Mouse (Mus musculus): ENCODE measurements at regions not wholly inside any gene's neighbourhood (a gene's known extent, or its start where the extent isn't known, plus 50 kb on each side); places are given as distances from the start of the nearest gene placed in this dataset.
"Not testable (repeated sequence)": the region's sequence is repeated elsewhere in the genome, so short reads cannot be mapped to it uniquely, and the experiment has no call there.

DNA sequence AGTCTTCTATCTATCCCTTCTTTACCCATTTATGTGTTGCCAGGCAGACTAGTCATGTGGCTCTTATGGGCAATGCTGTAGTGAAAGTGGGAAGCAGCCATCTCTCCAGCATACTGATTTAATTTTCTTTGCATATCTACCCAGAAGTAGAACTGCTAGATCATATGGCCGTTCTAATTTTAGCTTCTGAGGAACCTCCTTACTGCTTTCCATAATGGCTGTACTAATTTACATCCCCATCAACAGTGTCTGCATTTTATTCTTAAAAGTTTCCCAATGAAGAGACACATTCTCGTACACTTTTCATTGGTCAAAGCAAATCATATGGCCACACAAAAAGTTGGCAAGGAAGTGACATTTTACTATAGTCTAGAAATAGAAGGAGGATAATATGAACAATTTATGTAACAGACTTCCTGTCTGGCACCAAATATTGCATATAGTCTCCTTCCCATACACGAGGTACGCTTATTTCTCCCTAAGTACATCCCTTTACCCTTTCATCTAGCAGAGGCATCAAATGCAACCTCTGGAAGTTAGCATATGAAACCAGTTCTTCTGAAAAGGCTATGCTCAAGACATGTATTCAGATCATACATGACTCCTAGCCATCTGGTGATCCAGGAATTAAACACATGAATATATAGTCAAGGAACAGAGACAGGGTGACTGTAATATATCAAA lies 119.0 kb downstream of the Spata19 start:
- WGBS: 92% methylated on average over 4 of the region's 4 CpGs
- Histone ChIP-seq H3K9me3 (replicated peaks) (no peaks in the 10 kb centered on the region), H3K27me3 (ENCODE audit: low read depth, poor library complexity, severe bottlenecking) (0 out of 2 replicates have a peak, but pooled peaks cover 9% of the 10 kb centered on the region), H3K4me1 (no peaks in the 10 kb centered on the region), H3K4me3 (no peak overlapping the region), H3K36me3 (no peaks in the 10 kb centered on the region), H3K27ac (no peak overlapping the region)
- DNase-seq (ENCODE audit: low spot score): no peak

DNA sequence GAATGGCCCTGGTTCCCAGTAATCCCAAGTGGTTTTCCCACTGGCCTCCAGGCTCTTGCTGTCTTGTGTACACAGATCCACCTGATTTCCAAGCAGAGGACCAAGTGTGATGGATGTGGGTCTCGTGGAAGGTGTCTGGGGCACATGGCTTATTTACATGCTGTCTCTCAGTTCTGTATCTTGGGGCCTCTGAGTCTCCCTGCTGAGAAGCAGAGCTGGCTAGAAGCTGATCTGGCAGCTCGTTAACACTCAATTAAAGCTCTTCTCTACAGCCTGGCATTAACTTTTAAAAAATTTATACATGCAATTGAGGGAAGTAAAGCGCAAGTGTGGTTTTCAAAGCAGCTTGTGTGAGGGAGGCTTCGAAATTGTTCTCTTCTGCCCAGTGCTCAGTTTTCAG lies 121.4 kb downstream of the Spata19 start:
- Histone ChIP-seq H3K9me3 (replicated peaks) (no peaks in the 10 kb centered on the region), H3K36me3 (no peaks in the 10 kb centered on the region), H3K27me3 (ENCODE audit: low read depth, poor library complexity, severe bottlenecking) (0 out of 2 replicates have a peak, but pooled peaks cover 9% of the 10 kb centered on the region), H3K4me3 (no peak overlapping the region), H3K27ac (no peak overlapping the region), H3K4me1 (no peaks in the 10 kb centered on the region)
- no peak for DNase-seq (ENCODE audit: low spot score)
- 53% methylated on average over 4 of the region's 4 CpGs for WGBS

DNA sequence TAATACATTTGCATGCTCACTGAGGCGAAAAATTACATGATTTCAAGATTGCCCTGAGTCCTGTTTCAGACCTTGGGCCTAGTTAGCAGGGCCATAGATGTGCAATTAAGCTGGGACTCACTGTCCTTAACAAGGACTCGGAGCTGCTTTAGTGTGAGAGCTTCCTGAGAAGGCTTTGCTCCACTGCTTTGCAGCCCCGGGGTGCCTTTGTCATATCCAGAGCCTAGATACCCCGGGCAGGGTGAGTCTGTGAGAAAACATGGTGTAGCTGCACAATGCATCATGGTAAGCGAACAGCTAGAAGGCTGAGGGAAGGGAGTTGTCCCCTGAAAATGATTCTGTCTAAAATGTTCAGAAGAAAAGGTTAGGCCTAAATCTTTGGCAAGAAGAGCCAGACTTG lies 123.1 kb downstream of the Spata19 start:
- DNase-seq (ENCODE audit: low spot score): no peak
- H3K27me3 ChIP-seq (ENCODE audit: low read depth, poor library complexity, severe bottlenecking): 0 out of 2 replicates have a peak, but pooled peaks cover 9% of the 10 kb centered on the region
- no peaks in the 10 kb centered on the region for H3K4me1 ChIP-seq
- WGBS: 80% methylated on average over 5 of the region's 5 CpGs
- H3K4me3 ChIP-seq: no peak overlapping the region
- H3K36me3 ChIP-seq: no peaks in the 10 kb centered on the region
- no peak overlapping the region for H3K27ac ChIP-seq
- no peaks in the 10 kb centered on the region for H3K9me3 ChIP-seq (replicated peaks)

DNA sequence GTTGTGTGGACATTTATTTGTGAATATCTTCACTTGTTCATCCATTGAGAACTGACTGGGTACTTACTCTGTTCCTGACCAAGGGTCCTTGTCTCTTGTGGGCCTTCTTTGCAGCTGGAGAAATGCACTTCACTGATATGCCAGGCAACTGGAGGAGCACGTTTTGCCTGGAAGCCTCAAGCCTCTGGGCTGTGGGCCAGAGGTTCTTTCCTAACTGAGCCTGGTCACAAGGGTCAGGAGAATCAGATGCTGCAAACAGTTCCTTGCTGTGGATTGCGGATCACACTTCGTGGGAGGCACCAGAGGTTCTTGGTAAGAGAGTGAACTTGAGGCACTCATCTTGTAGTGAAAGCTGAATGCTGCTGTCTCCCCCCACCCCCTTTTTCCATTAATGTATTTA lies 124.6 kb downstream of the Spata19 start:
- H3K4me3 ChIP-seq: no peak overlapping the region
- no peaks in the 10 kb centered on the region for H3K9me3 ChIP-seq (replicated peaks)
- DNase-seq (ENCODE audit: low spot score): no peak
- H3K27me3 ChIP-seq (ENCODE audit: low read depth, poor library complexity, severe bottlenecking): 0 out of 2 replicates have a peak, but pooled peaks cover 9% of the 10 kb centered on the region
- WGBS: 83% methylated on average over 3 of the region's 3 CpGs
- H3K27ac ChIP-seq: no peak overlapping the region
- H3K4me1 ChIP-seq: no peaks in the 10 kb centered on the region
- H3K36me3 ChIP-seq: no peaks in the 10 kb centered on the region

DNA sequence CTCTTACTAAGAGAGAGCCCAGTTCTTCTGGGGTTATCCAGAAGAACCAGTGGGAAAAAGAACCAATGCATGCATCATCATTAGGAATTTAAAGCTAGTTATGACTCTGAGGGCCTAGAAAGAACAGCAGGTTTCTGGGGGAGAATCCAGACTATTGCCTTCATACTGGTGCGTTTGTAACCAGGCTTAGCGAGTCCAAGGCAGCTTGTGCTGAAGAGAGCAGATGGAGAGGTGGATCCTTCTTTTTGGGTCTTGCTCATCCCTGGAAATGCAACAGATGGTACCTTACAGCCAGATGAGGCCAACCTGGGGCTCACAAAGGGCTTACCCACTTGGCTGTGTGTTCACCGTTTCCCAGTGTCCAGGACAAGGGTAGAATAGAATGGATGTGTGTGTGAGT lies 130.1 kb downstream of the Spata19 start:
- H3K4me3 ChIP-seq: no peak overlapping the region
- no peaks in the 10 kb centered on the region for H3K9me3 ChIP-seq (replicated peaks)
- H3K4me1 ChIP-seq: no peaks in the 10 kb centered on the region
- DNase-seq (ENCODE audit: low spot score): no peak
- no peak overlapping the region for H3K27ac ChIP-seq
- no peaks in the 10 kb centered on the region for H3K27me3 ChIP-seq (ENCODE audit: low read depth, poor library complexity, severe bottlenecking)
- WGBS: 86% methylated on average over 3 of the region's 3 CpGs
- no peaks in the 10 kb centered on the region for H3K36me3 ChIP-seq

DNA sequence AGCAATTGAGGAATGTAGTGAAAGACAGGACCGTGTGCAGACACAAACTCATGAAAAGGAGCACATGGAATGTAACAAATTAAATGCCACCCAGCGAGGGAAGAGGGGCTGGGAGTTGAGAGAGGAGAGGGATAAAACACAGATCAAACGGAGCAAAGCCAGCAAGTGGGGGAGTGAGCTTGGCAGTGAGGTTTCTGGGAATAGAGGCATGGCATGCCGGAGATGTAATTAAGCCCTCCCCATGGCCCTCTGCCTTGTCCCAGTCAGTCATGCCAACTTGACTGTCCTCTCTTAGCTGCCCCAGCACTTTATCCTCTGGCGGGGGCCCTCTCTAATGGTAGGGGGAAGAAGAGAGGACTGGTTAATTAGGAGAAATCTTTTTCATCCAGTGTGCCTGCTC lies 141.9 kb downstream of the Spata19 start:
- WGBS: 51% methylated on average over 5 of the region's 5 CpGs
- H3K27ac ChIP-seq: no peak overlapping the region
- no peaks in the 10 kb centered on the region for H3K36me3 ChIP-seq
- no peaks in the 10 kb centered on the region for H3K9me3 ChIP-seq (replicated peaks)
- no peak for DNase-seq (ENCODE audit: low spot score)
- no peak overlapping the region for H3K4me3 ChIP-seq
- H3K4me1 ChIP-seq: no peaks in the 10 kb centered on the region
- H3K27me3 ChIP-seq (ENCODE audit: low read depth, poor library complexity, severe bottlenecking): no peaks in the 10 kb centered on the region

DNA sequence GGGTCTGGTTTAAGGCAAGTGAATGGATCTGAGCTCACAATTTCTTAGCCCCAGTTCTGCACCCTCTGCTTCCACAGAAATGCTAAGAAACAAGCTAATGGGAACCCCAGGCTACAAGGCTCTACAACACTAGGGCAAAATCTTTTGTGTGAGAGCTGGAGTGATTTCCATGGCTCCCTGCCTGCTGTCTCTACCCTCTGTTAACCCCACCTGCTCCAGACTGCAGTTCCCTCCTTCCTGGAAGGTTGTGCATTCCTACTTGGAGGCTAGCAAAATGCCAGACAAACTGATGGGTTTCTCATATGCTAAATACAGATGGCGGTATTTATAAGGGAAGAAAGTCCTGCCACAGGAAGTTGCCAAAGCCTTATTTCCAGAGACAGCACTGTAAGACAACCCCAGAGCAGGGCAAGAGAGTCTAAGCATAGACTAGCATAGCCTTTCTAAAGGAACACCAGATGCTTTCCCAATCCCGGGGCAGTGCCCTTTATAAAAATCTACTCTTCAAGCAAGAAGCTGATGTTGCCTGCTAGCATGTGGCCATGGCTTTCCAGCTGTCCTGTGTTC lies 145.1 kb downstream of the Spata19 start:
- H3K4me3 ChIP-seq: no peak overlapping the region
- no peak overlapping the region for H3K27ac ChIP-seq
- no peaks in the 10 kb centered on the region for H3K9me3 ChIP-seq (replicated peaks)
- H3K36me3 ChIP-seq: no peaks in the 10 kb centered on the region
- no peaks in the 10 kb centered on the region for H3K27me3 ChIP-seq (ENCODE audit: low read depth, poor library complexity, severe bottlenecking)
- 81% methylated on average over 2 of the region's 2 CpGs for WGBS
- H3K4me1 ChIP-seq: no peaks in the 10 kb centered on the region
- no peak for DNase-seq (ENCODE audit: low spot score)

DNA sequence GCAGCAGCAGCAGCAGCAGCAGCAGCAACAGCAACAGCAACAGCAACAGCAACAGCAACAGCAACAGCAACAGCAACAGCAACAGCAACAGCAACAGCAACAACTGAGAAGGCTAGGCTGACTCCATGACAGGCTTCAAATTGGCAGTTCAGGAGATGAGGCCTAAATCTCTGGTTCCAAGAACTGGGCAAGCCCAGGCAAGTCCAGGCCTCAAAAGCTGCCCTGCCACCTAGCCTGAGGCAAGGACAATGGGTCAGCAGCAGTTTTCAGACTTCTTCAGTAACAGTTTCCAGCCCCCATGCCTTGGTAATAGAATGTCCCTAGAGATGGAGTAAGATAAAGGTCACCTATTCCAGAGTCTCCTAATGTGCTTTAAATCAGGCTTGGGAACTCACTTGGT lies 158.1 kb downstream of the Spata19 start:
- not testable (repeated sequence) for H3K4me3 ChIP-seq

DNA sequence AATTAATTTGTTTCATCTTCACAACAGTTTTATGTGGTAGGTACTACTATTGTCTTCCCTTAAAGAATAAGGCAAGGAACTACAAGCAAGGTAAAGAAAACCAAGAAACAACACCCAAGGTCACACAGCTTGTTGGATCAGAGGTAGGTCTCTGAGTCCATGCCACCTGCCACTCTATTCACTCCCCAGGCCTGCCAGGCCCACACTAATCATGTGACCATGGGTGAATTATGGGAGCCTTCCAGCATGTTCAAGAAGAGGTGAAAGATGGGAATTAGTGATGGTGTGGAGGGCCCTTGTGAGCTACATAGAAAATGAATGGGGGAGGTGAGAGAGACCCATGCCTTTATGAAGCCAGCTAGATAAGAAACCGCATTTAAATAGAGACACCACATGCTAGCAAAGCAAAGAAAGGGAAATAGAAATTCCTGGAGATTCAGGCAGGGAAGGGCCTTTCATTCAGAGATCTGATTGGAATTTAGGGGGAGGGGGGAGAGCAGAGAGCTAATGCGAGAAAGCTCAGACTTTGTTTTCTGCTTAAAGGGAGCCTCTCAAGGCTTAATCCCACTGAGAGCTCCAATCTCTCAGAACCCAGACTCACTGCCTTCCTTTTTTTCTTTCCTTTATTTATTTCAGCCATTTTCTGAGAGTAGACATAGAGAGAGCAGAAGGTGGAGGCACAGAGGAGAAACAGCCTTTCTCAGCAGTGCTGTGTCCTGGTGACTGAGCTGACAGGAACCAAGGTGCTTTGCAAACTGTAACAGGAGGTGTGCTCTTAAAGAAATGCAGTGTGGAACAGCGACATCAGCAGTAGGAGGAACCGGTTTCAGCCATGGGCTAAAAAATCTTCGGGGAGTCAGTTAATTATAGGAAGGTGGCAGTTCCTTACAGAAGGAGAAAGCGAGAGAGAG lies 160.0 kb downstream of the Spata19 start:
- H3K27ac ChIP-seq: no peak overlapping the region
- no peaks in the 10 kb centered on the region for H3K36me3 ChIP-seq
- no peaks in the 10 kb centered on the region for H3K27me3 ChIP-seq (ENCODE audit: low read depth, poor library complexity, severe bottlenecking)
- DNase-seq (ENCODE audit: low spot score): no peak
- H3K9me3 ChIP-seq (replicated peaks): no peaks in the 10 kb centered on the region
- H3K4me3 ChIP-seq: no peak overlapping the region
- no peaks in the 10 kb centered on the region for H3K4me1 ChIP-seq
- 35% methylated on average over 6 of the region's 6 CpGs for WGBS

More for the DNA sequence above, 158.1 kb downstream of the Spata19 start:
- DNase-seq (ENCODE audit: low spot score); H3K9me3 ChIP-seq (replicated peaks); H3K4me1 ChIP-seq; H3K27ac ChIP-seq; H3K36me3 ChIP-seq; H3K27me3 ChIP-seq (ENCODE audit: low read depth, poor library complexity, severe bottlenecking): not testable (repeated sequence)

DNA sequence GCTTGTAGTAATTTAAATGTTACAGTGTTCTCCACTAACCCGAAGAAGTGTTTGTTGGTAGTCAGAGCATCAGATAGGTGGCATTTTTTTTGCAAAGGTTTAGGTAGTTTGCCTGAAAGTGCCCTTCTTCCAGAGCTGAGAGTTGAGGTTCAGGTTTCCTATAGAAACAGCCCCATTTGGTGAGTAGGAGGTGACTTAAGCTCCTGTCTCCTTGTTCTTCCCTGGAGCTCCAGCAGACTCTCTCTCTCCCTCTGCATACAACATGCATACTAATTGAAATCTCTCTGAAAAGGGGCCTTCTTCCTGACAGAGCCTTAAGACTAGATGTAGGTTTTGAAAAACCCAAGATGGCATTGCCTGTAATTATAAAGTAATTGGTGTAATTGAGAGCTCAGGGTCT lies 161.3 kb downstream of the Spata19 start:
- Histone ChIP-seq H3K27ac (no peak overlapping the region), H3K4me1 (no peaks in the 10 kb centered on the region), H3K27me3 (ENCODE audit: low read depth, poor library complexity, severe bottlenecking) (no peaks in the 10 kb centered on the region), H3K9me3 (replicated peaks) (no peaks in the 10 kb centered on the region), H3K4me3 (no peak overlapping the region), H3K36me3 (no peaks in the 10 kb centered on the region)
- 62% methylated on average over 1 of the region's 1 CpGs for WGBS
- DNase-seq (ENCODE audit: low spot score): no peak

DNA sequence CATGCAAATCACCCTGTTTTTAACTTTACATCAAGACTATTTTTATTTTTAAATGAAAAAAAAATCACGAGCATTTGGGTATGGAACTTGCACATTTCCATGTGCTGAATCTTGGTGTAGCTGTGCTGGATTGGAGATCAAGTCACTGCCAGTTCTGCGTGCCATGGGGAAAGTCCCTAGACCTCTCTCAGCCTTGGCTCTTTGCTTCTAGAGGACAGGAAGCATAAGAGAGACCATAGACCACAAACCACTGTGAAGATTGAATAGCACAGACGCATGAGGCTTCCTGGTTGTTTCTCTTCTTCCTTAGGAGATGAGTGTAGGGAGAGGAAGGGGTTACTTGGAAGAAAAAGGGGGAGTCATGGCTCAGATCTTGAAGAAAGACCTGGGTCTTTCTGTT lies 161.7 kb downstream of the Spata19 start:
- 90% methylated on average over 3 of the region's 3 CpGs for WGBS
- H3K36me3 ChIP-seq: no peaks in the 10 kb centered on the region
- H3K4me3 ChIP-seq: no peak overlapping the region
- no peak for DNase-seq (ENCODE audit: low spot score)
- no peak overlapping the region for H3K27ac ChIP-seq
- H3K27me3 ChIP-seq (ENCODE audit: low read depth, poor library complexity, severe bottlenecking): no peaks in the 10 kb centered on the region
- H3K9me3 ChIP-seq (replicated peaks): no peaks in the 10 kb centered on the region
- no peaks in the 10 kb centered on the region for H3K4me1 ChIP-seq

DNA sequence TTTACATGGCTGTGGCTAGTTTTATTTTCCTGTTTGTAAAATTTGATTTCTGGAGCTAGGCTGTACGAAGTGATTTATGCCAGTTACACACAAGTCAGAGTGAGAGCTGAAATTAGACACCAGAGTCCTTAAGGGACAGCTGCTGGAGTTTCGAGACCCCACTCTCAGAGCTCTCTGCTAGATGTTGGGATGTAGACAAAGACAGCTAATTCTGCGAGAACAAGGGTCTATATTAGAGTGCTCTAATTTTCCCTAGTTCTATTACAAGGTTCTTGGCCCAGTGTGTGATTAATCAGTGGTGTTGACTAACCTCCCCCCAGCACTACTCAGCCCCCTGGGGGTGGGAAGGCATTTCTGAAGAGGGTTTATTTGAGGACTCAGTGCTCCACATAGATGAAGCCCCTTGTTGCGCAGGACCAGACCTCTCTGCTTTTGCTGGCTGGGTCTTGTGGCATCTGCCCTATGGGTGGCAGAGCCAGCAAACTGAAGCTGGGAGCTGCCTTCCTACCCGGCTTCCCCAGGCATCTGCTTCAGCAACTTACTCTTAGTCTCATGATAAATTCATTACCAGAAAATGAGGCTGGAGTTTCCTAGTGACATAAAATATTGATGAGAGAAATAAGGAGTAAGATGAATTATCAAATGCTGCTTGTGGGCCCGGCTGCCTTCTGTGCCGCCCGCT lies 171.9 kb downstream of the Spata19 start:
- H3K4me1 ChIP-seq: peaks cover 6% of the 10 kb centered on the region
- H3K4me3 ChIP-seq: no peak overlapping the region
- no peaks in the 10 kb centered on the region for H3K27me3 ChIP-seq (ENCODE audit: low read depth, poor library complexity, severe bottlenecking)
- no peaks in the 10 kb centered on the region for H3K9me3 ChIP-seq (replicated peaks)
- no peaks in the 10 kb centered on the region for H3K36me3 ChIP-seq
- no peak for DNase-seq (ENCODE audit: low spot score)
- 76% methylated on average over 8 of the region's 8 CpGs for WGBS
- no peak overlapping the region for H3K27ac ChIP-seq

DNA sequence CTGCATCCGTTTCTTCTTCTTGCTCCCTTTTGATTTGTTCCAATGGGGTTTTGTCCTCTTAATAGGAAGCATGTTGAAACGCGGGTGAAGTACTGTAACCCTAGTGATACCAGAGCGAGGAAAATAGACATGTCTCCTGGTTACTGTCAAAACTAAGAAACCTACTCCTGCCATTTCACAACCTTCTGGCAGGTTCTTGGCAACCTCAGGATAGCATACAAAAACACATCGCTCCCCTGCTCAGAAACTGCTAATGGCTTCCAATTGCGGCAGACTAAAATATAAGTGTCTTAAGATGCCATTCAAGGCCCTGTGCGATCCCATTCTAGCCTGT lies 172.4 kb downstream of the Spata19 start:
- no peak overlapping the region for H3K27ac ChIP-seq
- no peak for DNase-seq (ENCODE audit: low spot score)
- no peaks in the 10 kb centered on the region for H3K27me3 ChIP-seq (ENCODE audit: low read depth, poor library complexity, severe bottlenecking)
- H3K36me3 ChIP-seq: no peaks in the 10 kb centered on the region
- no peak overlapping the region for H3K4me3 ChIP-seq
- H3K4me1 ChIP-seq: peaks cover 6% of the 10 kb centered on the region
- no peaks in the 10 kb centered on the region for H3K9me3 ChIP-seq (replicated peaks)
- WGBS: 92% methylated on average over 7 of the region's 7 CpGs

Data from limb, embryonic 10.5 days (tissue).